Mouse (Mus musculus) ovary, postnatal 10 days (tissue): ENCODE measurements around the gene Ccdc107.

ENCODE experiments used
- DNase-seq: peaks from one replicate; pipeline ENCODE4 v3.0.0; 2022; ENCODE audit warnings: low spot score

The Ccdc107 gene

GRCm38 (mm10) chr4:43492821-43493185 lies at the start of gene Ccdc107:
Gene Ccdc107 (plus strand): TSS chr4:43492900.
- peak; percentile 53 for DNase-seq

GRCm38 (mm10) chr4:43443511-43443910 lies 49.2 kb upstream of the Ccdc107 start:
- no peak for DNase-seq

GRCm38 (mm10) chr4:43447251-43447650 lies 45.4 kb upstream of the Ccdc107 start:
- no peak for DNase-seq

GRCm38 (mm10) chr4:43448554-43448953 lies 44.1 kb upstream of the Ccdc107 start:
- no peak for DNase-seq

GRCm38 (mm10) chr4:43452315-43452714 lies 40.4 kb upstream of the Ccdc107 start:
- no peak for DNase-seq

- DNase-seq = no peak
Measured at GRCm38 (mm10) chr4:43453413-43453812, 39.3 kb upstream of the Ccdc107 start.

GRCm38 (mm10) chr4:43454041-43454836 lies 38.5 kb upstream of the Ccdc107 start, which contains the start of gene Cd72:
Gene Cd72 (minus strand): TSS chr4:43454628.
- no peak for DNase-seq

GRCm38 (mm10) chr4:43456470-43456869 lies 36.2 kb upstream of the Ccdc107 start:
- no peak for DNase-seq

- DNase-seq = no peak
Measured at GRCm38 (mm10) chr4:43457124-43457523, 35.6 kb upstream of the Ccdc107 start.

GRCm38 (mm10) chr4:43463102-43463501 lies 29.6 kb upstream of the Ccdc107 start:
- no peak for DNase-seq

- DNase-seq = no peak
Measured at GRCm38 (mm10) chr4:43465935-43466334, 26.8 kb upstream of the Ccdc107 start.

- DNase-seq = no peak
Measured at GRCm38 (mm10) chr4:43466872-43467271, 25.8 kb upstream of the Ccdc107 start.

- DNase-seq = no peak
Measured at GRCm38 (mm10) chr4:43470301-43470700, 22.4 kb upstream of the Ccdc107 start.

GRCm38 (mm10) chr4:43473636-43474035 lies 19.1 kb upstream of the Ccdc107 start:
- no peak for DNase-seq

- no peak for DNase-seq
Measured at GRCm38 (mm10) chr4:43476604-43477003, 16.1 kb upstream of the Ccdc107 start.

GRCm38 (mm10) chr4:43477857-43478533 lies 14.7 kb upstream of the Ccdc107 start:
- peak; percentile 61 for DNase-seq

GRCm38 (mm10) chr4:43478534-43478858 lies 14.2 kb upstream of the Ccdc107 start:
- no peak for DNase-seq

- DNase-seq = no peak
Measured at GRCm38 (mm10) chr4:43478906-43479832, 13.5 kb upstream of the Ccdc107 start.

GRCm38 (mm10) chr4:43480985-43481384 lies 11.7 kb upstream of the Ccdc107 start:
- DNase-seq = no peak

GRCm38 (mm10) chr4:43481894-43482456 lies 10.7 kb upstream of the Ccdc107 start:
- DNase-seq = no peak

- no peak for DNase-seq
Measured at GRCm38 (mm10) chr4:43482591-43482990, 10.1 kb upstream of the Ccdc107 start.

GRCm38 (mm10) chr4:43483535-43484091 lies 9.1 kb upstream of the Ccdc107 start, which contains the start of gene Sit1:
Gene Sit1 (minus strand): TSS chr4:43483734.
- DNase-seq = no peak
